Mouse (Mus musculus) cortical plate, adult 2 months (tissue): ENCODE results near the gene Homer1. TPM values are rescaled to one million over a fixed set of nuclear protein-coding genes. Genes with fewer than 3 reads are reported as not detected.

Source experiments
- H3K27ac ChIP-seq: fragments of 200-500 bp; 2 replicates; pipeline ENCODE4 v1.5.1; 2012; ENCODE audit warnings: low read length, control low read depth, inconsistent platforms; ENCODE audit not compliant: insufficient read depth
- H3K4me1 ChIP-seq: fragments of 200-500 bp; 2 replicates; pipeline ENCODE4 v1.6.1; 2011; ENCODE audit warnings: low read length; ENCODE audit not compliant: control insufficient read depth, insufficient read depth
- H3K4me3 ChIP-seq: fragments of 200-500 bp; 2 replicates; pipeline ENCODE4 v1.5.1; 2011; ENCODE audit warnings: mild to moderate bottlenecking, low read length, control low read depth; ENCODE audit not compliant: insufficient read depth
- CTCF ChIP-seq: fragments of 200-500 bp; IDR thresholded peaks from 2 replicates; pipeline ENCODE4 v1.5.1; 2011; ENCODE audit warnings: mild to moderate bottlenecking, control low read depth, low read length; ENCODE audit not compliant: insufficient read depth; ENCODE audit errors: extremely low read depth
- POLR2A ChIP-seq: fragments of 200-500 bp; IDR thresholded peaks from 2 replicates; pipeline ENCODE4 v1.6.1; 2011; ENCODE audit warnings: mild to moderate bottlenecking, low read length, control low read depth; ENCODE audit not compliant: insufficient read depth; ENCODE audit errors: extremely low read depth
- polyA plus RNA-seq: library from polyadenylated mRNA; depleted of rRNA; stranded (reverse); fragments of >200 nt; gene quantifications from 2 replicates; pipeline ENCODE4 v1.2.3, GENCODE M21; 2012

The Homer1 gene
- polyA plus RNA-seq, 1 experiment = 82.5 TPM

DNA sequence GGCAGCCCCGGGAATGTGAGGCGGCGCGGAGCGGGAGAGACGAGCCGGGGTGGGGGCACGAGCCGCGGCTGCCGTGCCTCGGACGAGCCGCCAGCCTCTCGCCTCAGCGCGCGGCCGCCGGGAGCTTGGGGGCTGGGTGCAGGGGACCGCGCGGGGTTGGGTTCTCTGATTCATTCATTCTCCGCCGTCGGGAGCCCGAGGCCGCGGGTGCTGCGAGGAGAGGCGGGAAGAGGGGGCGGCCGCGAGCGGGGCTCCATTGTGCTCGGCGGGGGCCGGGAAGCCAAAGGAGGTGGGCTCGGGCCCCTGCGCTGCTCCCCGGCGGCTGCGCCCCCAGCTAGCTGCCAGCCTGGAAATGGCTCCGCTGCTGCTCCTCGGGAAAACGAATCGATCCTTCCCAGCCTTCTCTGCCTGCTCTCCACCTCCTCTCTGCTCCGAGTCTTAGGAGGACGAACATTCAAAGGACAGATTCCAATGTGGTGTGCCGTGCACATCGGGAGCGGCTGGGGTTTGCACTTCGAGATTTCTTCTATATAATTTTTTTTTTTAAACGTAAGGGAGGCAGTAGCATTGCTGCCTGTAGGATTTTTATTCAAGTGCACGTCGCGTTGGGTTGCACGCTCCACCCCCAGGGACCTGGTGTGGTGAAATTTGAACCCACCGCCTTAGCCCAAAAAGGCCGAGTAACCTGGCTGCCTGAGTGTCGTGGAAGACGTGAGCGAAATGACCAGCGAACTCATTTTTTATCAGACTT, 5.0 kb downstream of the Homer1 start:
- no peak for TF ChIP-seq POLR2A
- no peak for TF ChIP-seq CTCF
- H3K4me3 ChIP-seq = peak overlapping the region; percentile 85
- H3K4me1 ChIP-seq = peaks cover 4% of the 10 kb centered on the region; the same call in 1 of the 2 replicates
- peak overlapping the region; percentile 94 for H3K27ac ChIP-seq

DNA sequence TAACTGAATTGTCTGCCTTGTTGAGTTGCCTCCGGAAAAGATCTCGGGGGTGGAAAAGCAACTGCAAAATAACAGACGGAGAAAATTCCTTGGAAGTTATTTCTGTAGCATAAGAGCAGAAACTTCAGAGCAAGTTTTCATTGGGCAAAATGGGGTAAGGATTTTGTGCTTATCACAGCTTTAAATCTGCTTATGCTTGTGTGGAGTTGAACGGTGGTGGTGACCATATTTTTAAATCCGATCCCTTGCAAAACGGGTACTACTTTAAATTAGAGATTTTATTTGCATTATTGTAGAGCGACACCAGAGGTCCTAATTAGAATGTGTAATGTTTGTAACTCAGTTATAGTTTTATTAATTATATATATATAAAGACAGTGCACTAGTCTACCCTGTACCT, 5.7 kb downstream of the Homer1 start:
- H3K4me1 ChIP-seq = peaks cover 2% of the 10 kb centered on the region; the same call in 1 of the 2 replicates

DNA sequence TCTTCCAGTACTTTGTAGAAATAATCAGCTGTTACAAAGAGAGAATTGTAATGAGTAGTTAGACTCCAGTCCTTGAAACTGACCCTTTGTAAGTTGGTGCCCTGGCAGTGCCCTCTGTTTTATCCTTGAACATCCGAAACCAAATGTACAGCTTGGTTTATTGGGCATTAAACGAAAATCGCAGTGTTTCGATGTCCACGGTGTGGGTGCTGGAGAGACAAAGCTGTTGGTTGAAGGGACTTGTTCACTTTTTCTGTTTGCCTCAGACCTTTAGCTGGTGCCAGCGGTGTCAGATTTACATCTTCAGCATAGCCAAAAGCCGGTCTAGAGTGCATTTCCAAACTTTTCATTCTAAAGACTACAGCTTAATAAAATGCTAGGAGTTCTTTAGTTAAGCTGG, 6.2 kb downstream of the Homer1 start:
- TF ChIP-seq CTCF (no peak), POLR2A (no peak)
- Histone ChIP-seq H3K4me3 (peak overlapping the region; percentile 85), H3K4me1 (peaks cover 2% of the 10 kb centered on the region; the same call in 1 of the 2 replicates), H3K27ac (no peak overlapping the region)

More for the DNA sequence above, 5.7 kb downstream of the Homer1 start:
- 0 out of 2 replicates have a peak overlapping the region, but pooled peaks have one; percentile 2 for H3K27ac ChIP-seq
- TF ChIP-seq POLR2A (no peak), CTCF (no peak)
- H3K4me3 ChIP-seq = peak overlapping the region; percentile 85

DNA sequence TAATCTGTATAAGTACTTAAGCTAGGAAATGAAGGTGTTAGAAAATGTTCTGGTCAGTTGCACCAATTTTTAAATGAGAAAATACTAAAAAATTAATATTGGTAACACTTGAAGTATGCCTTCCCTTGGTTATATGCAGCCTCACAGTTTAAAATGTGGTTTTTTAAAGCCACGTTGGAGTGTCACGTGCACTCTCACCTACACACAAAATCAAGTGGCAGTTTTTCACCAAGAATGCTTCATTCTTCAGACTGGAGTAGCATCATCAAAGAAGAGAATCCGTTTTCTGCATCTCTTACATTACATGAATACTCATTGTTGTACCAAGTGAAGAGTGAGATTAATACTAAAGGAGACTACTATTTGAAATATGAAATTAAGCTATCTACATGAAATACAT, 7.1 kb downstream of the Homer1 start:
- Histone ChIP-seq H3K27ac (no peak overlapping the region), H3K4me3 (peak overlapping the region; percentile 85; the same call in 1 of the 2 replicates), H3K4me1 (peaks cover 2% of the 10 kb centered on the region; the same call in 1 of the 2 replicates)
- TF ChIP-seq CTCF = no peak
- 0 out of 2 replicates have a peak, but pooled peaks have one; percentile 21 for TF ChIP-seq POLR2A

DNA sequence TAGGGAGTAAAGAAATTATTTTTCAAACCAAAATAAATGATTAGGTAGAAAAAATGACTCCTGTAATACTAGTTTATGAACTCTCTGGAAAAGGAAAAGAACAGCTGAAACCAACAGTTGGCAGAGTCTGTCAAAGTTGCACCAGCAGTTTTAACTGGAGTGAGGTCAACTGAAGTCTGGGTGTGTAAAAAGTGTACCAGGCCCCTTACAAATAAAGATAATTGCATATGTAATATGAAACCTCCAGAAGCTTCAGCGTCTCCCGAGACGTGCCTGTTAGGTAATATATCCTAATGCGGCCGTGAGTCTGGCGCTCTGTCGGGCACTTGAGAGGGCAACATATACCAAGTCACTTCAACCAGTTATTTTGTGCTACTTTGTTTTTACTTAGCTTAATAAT, 8.3 kb downstream of the Homer1 start:
- H3K4me3 ChIP-seq = peak overlapping the region; percentile 38; the same call in 1 of the 2 replicates
- TF ChIP-seq POLR2A (no peak), CTCF (no peak)

DNA sequence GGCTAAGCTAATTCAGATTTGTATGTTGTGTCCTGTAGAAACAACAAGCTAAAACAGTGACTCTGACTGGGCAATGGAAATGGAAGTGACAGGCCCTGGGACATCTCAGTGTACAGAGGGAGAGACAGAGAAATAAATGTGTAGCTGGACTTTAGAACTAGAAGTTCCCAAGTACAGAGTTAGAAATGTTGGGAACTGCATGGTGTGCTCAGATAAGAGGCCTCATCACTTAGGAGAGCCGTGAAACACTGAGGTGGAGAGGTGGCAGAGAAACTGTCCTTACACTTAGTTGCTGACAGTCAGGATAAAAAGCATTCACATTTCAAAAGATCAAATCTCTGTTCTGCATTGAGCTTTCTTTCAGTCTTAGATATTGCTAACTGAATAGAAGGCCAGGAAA, 9.9 kb downstream of the Homer1 start:
- TF ChIP-seq CTCF = no peak
- TF ChIP-seq POLR2A = no peak
- Histone ChIP-seq H3K27ac (0 out of 2 replicates have a peak overlapping the region, but pooled peaks have one; percentile 17), H3K4me1 (peaks cover 6% of the 10 kb centered on the region; the same call in 1 of the 2 replicates), H3K4me3 (peak overlapping the region; percentile 32)

More for the DNA sequence above, 8.3 kb downstream of the Homer1 start:
- Histone ChIP-seq H3K4me1 (peaks cover 2% of the 10 kb centered on the region; the same call in 1 of the 2 replicates), H3K27ac (no peak overlapping the region)

DNA sequence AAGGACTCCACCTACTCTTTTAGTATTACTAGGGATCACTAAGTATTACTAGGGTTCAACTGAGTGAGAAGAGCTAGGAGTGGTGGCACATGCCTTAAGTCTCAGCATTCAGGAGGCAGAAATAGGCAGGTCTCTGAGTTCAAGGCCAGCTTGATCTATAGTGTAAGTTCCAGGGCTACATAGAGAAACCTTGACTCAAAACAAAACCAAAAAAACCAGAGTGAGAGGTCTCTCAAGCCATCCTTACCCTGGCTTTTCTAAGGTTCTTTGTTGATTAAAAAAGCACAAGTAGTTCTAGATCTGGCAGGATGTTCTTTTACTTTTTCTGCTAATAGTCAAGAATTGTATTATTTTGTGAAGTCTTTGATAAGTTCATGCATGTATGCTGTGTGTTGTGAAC, 13.1 kb downstream of the Homer1 start:
- no peak overlapping the region for H3K27ac ChIP-seq
- TF ChIP-seq CTCF (no peak), POLR2A (no peak)

DNA sequence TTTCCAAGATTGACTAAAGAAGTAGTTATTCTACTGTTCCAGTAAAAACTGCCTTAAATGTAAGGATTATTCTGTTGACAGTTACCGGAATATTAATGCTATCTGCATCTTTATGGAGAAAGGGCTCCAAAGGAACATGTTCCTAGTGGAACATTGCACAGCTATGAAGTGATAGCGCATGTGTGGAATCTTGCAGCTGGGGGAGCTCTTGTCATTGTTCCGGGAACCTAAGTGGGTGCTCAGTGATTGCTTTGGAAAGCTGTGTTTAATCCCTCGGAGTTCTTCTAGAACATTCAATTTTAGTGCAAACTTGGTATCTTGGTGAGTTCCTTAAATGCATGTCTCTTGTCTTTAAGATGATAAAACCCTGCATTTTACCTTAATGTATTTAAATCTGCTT, 14.9 kb downstream of the Homer1 start:
- Histone ChIP-seq H3K27ac (no peak overlapping the region), H3K4me3 (no peak overlapping the region), H3K4me1 (peaks cover 5% of the 10 kb centered on the region; the same call in 1 of the 2 replicates)
- TF ChIP-seq POLR2A (no peak), CTCF (no peak)

More for the DNA sequence above, 13.1 kb downstream of the Homer1 start:
- Histone ChIP-seq H3K4me3 (no peak overlapping the region), H3K4me1 (peaks cover 6% of the 10 kb centered on the region; the same call in 1 of the 2 replicates)

DNA sequence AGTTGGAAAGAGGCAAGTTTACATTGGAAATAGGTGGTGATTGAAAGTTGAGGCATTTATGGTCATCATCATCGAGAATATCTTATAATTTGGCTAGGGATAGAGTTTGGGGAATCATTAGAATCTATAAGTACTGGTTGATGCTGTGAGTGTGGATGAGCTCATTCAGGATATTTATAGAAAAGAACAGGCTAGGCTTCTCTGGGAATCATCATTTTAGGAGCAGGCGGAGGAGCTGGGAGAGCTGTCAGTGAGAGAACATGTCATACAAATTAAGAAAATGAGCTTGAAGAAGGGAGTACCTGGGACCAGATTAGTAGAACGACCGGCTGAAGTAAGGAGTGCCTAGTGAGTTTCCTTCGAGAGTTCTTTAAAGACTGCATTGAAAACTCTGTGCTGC, 20.7 kb downstream of the Homer1 start:
- no peak overlapping the region for H3K27ac ChIP-seq
- H3K4me1 ChIP-seq = peaks cover 6% of the 10 kb centered on the region
- TF ChIP-seq POLR2A (no peak), CTCF (no peak)
- no peak overlapping the region for H3K4me3 ChIP-seq

DNA sequence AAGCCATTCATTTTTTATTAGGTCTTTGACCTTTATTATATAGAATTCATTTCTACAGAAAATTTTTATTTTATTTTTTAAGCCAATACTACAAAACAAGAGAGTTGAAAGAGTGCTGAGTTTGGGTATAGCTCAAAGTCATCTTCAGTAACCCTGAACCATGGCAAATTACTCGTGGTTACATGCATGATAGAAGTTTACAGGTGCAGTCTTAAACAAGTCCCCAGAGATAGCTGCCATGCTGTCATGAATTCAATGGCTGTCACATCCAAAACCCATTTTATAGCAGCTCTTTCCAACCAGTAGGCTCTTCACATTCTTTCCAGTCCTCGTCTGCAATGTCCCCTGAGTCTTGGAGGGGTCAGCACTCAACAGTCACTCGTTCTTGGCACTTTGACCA, 26.9 kb downstream of the Homer1 start:
- Histone ChIP-seq H3K27ac (no peak overlapping the region), H3K4me3 (no peak overlapping the region), H3K4me1 (peaks cover 3% of the 10 kb centered on the region; the same call in 1 of the 2 replicates)
- TF ChIP-seq POLR2A (no peak), CTCF (no peak)
